ENCODE assay signal across 20 mouse cellular contexts in the genomic region with DNA sequence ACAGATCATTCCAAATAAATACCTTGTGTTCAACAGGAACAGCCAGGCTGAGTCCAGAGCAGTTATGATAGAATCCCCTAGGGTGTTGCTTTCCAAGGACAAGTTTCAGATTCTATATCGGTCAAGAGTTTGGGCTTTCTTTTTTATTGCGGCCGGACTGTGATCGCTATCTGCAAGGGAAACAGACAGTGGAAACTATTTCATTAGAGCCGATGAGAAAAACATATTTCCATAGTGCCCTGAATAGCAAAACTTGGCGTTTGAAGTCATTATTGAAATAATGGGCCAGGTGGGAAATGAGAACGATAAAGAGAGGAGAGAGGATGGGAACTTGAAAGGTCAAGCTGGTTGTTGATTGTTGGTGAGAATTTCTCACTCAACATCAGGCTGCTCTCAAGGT.
A peak's percentile ranks its signal among the peaks of the same experiment; 100 is the strongest.
DNase-seq lines count a peak whose midpoint lies in the region; ATAC-seq and TF ChIP-seq lines count a peak whose summit lies in the region.
"Had no signal": no experiment of that assay in that cellular context is flagged by ENCODE, and none has a peak within 500 bp of the region (broad histone marks: within the 10 kb centered on the region; RNA-seq: fewer than 3 reads in every experiment).

No protein-coding gene starts in this region.

- H3K27me3 ChIP-seq in heart, embryonic 11.5 days (ENCODE audit: control insufficient read depth, insufficient read depth, low read length): no peaks in the 10 kb centered on the region
- no peaks in the 10 kb centered on the region for H3K27me3 ChIP-seq in kidney, embryonic 14.5 days (ENCODE audit: control insufficient read depth, insufficient read depth, low read length)
- no peaks in the 10 kb centered on the region for H3K27me3 ChIP-seq in stomach, postnatal 0 days (ENCODE audit: control insufficient read depth, insufficient read depth, low read length)
- H3K27me3 ChIP-seq: forebrain, embryonic 13.5 days; heart, embryonic 13.5 days; hindbrain, embryonic 15.5 days; midbrain, embryonic 15.5 days; neural tube, embryonic 12.5 days had no signal

- no peak overlapping the region for H3K4me3 ChIP-seq in heart, embryonic 11.5 days (ENCODE audit: low read depth, low read length)
- H3K4me3 ChIP-seq in kidney, embryonic 14.5 days (ENCODE audit: low read length): no peak overlapping the region
- no peak overlapping the region for H3K4me3 ChIP-seq in stomach, postnatal 0 days (ENCODE audit: low read depth, low read length)
- H3K4me3 ChIP-seq: forebrain, embryonic 13.5 days; heart, embryonic 13.5 days; hindbrain, embryonic 15.5 days; midbrain, embryonic 15.5 days; neural tube, embryonic 12.5 days had no signal

- H3K27ac ChIP-seq in heart, embryonic 11.5 days (ENCODE audit: low read depth, low read length): no peak overlapping the region
- H3K27ac ChIP-seq in kidney, embryonic 14.5 days (ENCODE audit: low read depth, low read length): no peak overlapping the region
- H3K27ac ChIP-seq in stomach, postnatal 0 days (replicated peaks): no peak overlapping the region
- H3K27ac ChIP-seq: forebrain, embryonic 13.5 days; heart, embryonic 13.5 days; hindbrain, embryonic 15.5 days; midbrain, embryonic 15.5 days; neural tube, embryonic 12.5 days had no signal

- no peak overlapping the region for H3K4me2 ChIP-seq in heart, embryonic 11.5 days
- H3K4me2 ChIP-seq in kidney, embryonic 14.5 days (replicated peaks; ENCODE audit: low read depth, low read length): no peak overlapping the region
- H3K4me2 ChIP-seq in stomach, postnatal 0 days (replicated peaks; ENCODE audit: low read depth): no peak overlapping the region
- H3K4me2 ChIP-seq: forebrain, embryonic 13.5 days; heart, embryonic 13.5 days; hindbrain, embryonic 15.5 days; midbrain, embryonic 15.5 days; neural tube, embryonic 12.5 days had no signal

- no peak overlapping the region for H3K9ac ChIP-seq in heart, embryonic 11.5 days (ENCODE audit: low read depth, low read length)
- H3K9ac ChIP-seq in kidney, embryonic 14.5 days (ENCODE audit: low read depth, low read length): no peak overlapping the region
- no peak overlapping the region for H3K9ac ChIP-seq in stomach, postnatal 0 days (ENCODE audit: low read length)
- H3K9ac ChIP-seq: forebrain, embryonic 13.5 days; heart, embryonic 13.5 days; hindbrain, embryonic 15.5 days; midbrain, embryonic 15.5 days; neural tube, embryonic 12.5 days had no signal

- no peak for TF ChIP-seq CTCF in stomach, postnatal 0 days (IDR thresholded peaks at IDR 0.05; ENCODE audit: low read depth)

- 81% methylated on average over 7 of the region's 7 CpGs for WGBS in heart, embryonic 11.5 days (ENCODE audit: insufficient replicate concordance)
- WGBS in kidney, embryonic 14.5 days: 63% methylated on average over 7 of the region's 7 CpGs
- WGBS in stomach, postnatal 0 days: 81% methylated on average over 7 of the region's 7 CpGs

- no peak for ATAC-seq in heart, embryonic 11.5 days (replicated peaks; ENCODE audit: insufficient number of reproducible peaks, low FRiP score, low TSS enrichment)
- ATAC-seq in kidney, embryonic 14.5 days (ENCODE audit: low FRiP score, low TSS enrichment): no peak
- no peak for ATAC-seq in stomach, postnatal 0 days (ENCODE audit: low FRiP score, low TSS enrichment)
- ATAC-seq: forebrain, embryonic 13.5 days; midbrain, embryonic 15.5 days had no signal

- no peaks in the 10 kb centered on the region for H3K4me1 ChIP-seq in heart, embryonic 11.5 days (ENCODE audit: control insufficient read depth, insufficient read depth, low read length)
- H3K4me1 ChIP-seq in kidney, embryonic 14.5 days (ENCODE audit: control insufficient read depth, insufficient read depth, low read length): no peaks in the 10 kb centered on the region
- H3K4me1 ChIP-seq in stomach, postnatal 0 days (replicated peaks; ENCODE audit: control insufficient read depth, insufficient read depth): no peaks in the 10 kb centered on the region
- H3K4me1 ChIP-seq: forebrain, embryonic 13.5 days; heart, embryonic 13.5 days; hindbrain, embryonic 15.5 days; midbrain, embryonic 15.5 days; neural tube, embryonic 12.5 days had no signal

- TF ChIP-seq EP300 in stomach, postnatal 0 days (optimal IDR thresholded peaks at IDR 0.05): no peak

- H3K9me3 ChIP-seq in heart, embryonic 11.5 days (replicated peaks; ENCODE audit: control insufficient read depth, low read length): no peaks in the 10 kb centered on the region
- no peaks in the 10 kb centered on the region for H3K9me3 ChIP-seq in kidney, embryonic 14.5 days (ENCODE audit: control insufficient read depth, low read length)
- no peaks in the 10 kb centered on the region for H3K9me3 ChIP-seq in stomach, postnatal 0 days (ENCODE audit: control insufficient read depth, low read length)
- H3K9me3 ChIP-seq: forebrain, embryonic 13.5 days; heart, embryonic 13.5 days; hindbrain, embryonic 15.5 days; midbrain, embryonic 15.5 days; neural tube, embryonic 12.5 days had no signal

- intact Hi-C loops in heart, postnatal 25 days (cut with DNase I): loop anchor here (2.0 to 5.0 kb wide), 4 partner anchors 82 to 350 kb away; a partner anchor contains a TSS
- intact Hi-C loops in left cerebral cortex, postnatal 36 days (cut with DNase I): no loop called here

- peak; percentile 30 to 72 for DNase-seq in heart, adult 18-20 months
- peak; percentile 67 for DNase-seq in kidney, adult 9 months
- DNase-seq in heart, postnatal 25 days (ENCODE audit: low spot score): peak; percentile 6
- no peak for DNase-seq in stomach, postnatal 0 days (ENCODE audit: low spot score)
- DNase-seq in left cerebral cortex, postnatal 36 days (ENCODE audit: low spot score in 2 of 2): no peak
- DNase-seq: adrenal gland, postnatal 10 days; B cell, adult 2 months; cerebellum, adult 9-10 months; lung, postnatal 4 days; right cerebral cortex, postnatal 14 days; spleen, adult 18-20 months; thymus, postnatal 14 days had no signal

- no peaks in the 10 kb centered on the region for H3K36me3 ChIP-seq in heart, embryonic 11.5 days (ENCODE audit: control insufficient read depth, insufficient read depth, low read length)
- H3K36me3 ChIP-seq in kidney, embryonic 14.5 days (ENCODE audit: control insufficient read depth, insufficient read depth, low read length): no peaks in the 10 kb centered on the region
- H3K36me3 ChIP-seq in stomach, postnatal 0 days (ENCODE audit: control insufficient read depth, insufficient read depth, low read length): no peaks in the 10 kb centered on the region
- H3K36me3 ChIP-seq: G1E; heart, embryonic 13.5 days; hindbrain, embryonic 15.5 days; midbrain, embryonic 15.5 days; neural tube, embryonic 12.5 days had no signal

Comparison
In these comparisons a context has a peak if more than half of its experiments do, and no peak if none do; other contexts are left out.
1. DNase-seq: peak in heart, adult 18-20 months (2 of 2), kidney, adult 9 months (single experiment) and heart, postnatal 25 days (single experiment); none in stomach, postnatal 0 days (single experiment) and left cerebral cortex, postnatal 36 days (0 of 2).